8 mouse cellular contexts compared by ENCODE assay signal in the genomic region with DNA sequence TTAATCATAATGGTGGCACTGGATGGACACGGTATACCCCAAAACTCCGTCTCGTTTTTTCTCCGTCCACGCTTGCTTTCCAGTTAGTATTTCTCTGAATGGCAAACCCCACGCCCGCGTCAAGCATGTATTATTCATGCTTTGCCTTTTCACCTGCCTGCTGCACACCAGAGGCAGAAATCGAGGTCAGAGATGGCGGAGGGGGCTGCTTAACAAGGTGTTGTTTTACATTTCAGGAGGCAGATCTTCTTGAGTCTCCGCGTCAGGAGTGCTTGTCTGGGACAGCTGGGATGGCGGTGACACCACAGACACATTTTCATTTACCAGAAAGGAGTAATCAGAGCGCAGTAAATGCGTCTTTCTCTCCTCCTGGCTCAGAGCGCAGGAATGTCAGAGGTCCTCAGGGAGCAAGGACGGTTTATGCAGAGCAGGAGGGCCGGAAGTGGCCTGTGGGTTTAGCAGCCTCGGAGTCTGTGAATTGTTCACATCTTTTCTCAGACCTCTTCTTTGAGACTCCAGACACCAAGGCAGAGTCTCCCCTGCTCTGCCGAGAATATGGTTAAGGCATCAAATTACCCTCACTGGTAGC.
DNase-seq lines count a peak whose midpoint lies in the region; ATAC-seq and TF ChIP-seq lines count a peak whose summit lies in the region.

No protein-coding gene starts in this region.

- WGBS in liver, postnatal 0 days (ENCODE audit: insufficient replicate concordance), result 67% methylated on average over 20 of the region's 20 CpGs
- WGBS in liver, embryonic 11.5 days, result 65% methylated on average over 20 of the region's 20 CpGs
- WGBS in limb, embryonic 12.5 days, result 35% methylated on average over 20 of the region's 20 CpGs
- 78% methylated on average over 20 of the region's 20 CpGs for WGBS in forebrain, embryonic 14.5 days

- H3K27me3 ChIP-seq in liver, postnatal 0 days (ENCODE audit: insufficient read depth, low read length), result no peaks in the 10 kb centered on the region
- H3K27me3 ChIP-seq in liver, embryonic 11.5 days (replicated peaks; ENCODE audit: control insufficient read depth, insufficient read depth, low read length), result no peaks in the 10 kb centered on the region
- no peaks in the 10 kb centered on the region for H3K27me3 ChIP-seq in limb, embryonic 12.5 days
- no peaks in the 10 kb centered on the region for H3K27me3 ChIP-seq in forebrain, embryonic 14.5 days (replicated peaks; ENCODE audit: control insufficient read depth, insufficient read depth, low read length)

- no peaks in the 10 kb centered on the region for H3K36me3 ChIP-seq in liver, postnatal 0 days (replicated peaks; ENCODE audit: insufficient read depth, low read length)
- no peaks in the 10 kb centered on the region for H3K36me3 ChIP-seq in liver, embryonic 11.5 days (ENCODE audit: control insufficient read depth, insufficient read depth, low read length)
- H3K36me3 ChIP-seq in limb, embryonic 12.5 days, result peaks cover 8% of the 10 kb centered on the region; the same call in 1 of the 2 replicates
- no peaks in the 10 kb centered on the region for H3K36me3 ChIP-seq in forebrain, embryonic 14.5 days (ENCODE audit: control insufficient read depth, insufficient read depth, low read length)

- TF ChIP-seq CTCF in liver, postnatal 0 days (IDR thresholded peaks at IDR 0.05; ENCODE audit: low read depth), result no peak

- H3K9ac ChIP-seq in liver, postnatal 0 days (replicated peaks), result no peak overlapping the region
- no peak overlapping the region for H3K9ac ChIP-seq in liver, embryonic 11.5 days (ENCODE audit: low read depth, low read length)
- H3K9ac ChIP-seq in limb, embryonic 12.5 days (replicated peaks), result no peak overlapping the region
- no peak overlapping the region for H3K9ac ChIP-seq in forebrain, embryonic 14.5 days (ENCODE audit: low read length)

- ATAC-seq in liver, postnatal 0 days, result no peak
- no peak for ATAC-seq in liver, embryonic 11.5 days (replicated peaks; ENCODE audit: low FRiP score)
- peak; percentile 80 for ATAC-seq in limb, embryonic 12.5 days (ENCODE audit: insufficient number of reproducible peaks, insufficient read depth, low FRiP score, low TSS enrichment, low read depth)
- no peak for ATAC-seq in forebrain, embryonic 14.5 days

- H3K4me1 ChIP-seq in liver, postnatal 0 days (ENCODE audit: insufficient read depth), result no peaks in the 10 kb centered on the region
- no peaks in the 10 kb centered on the region for H3K4me1 ChIP-seq in liver, embryonic 11.5 days (replicated peaks; ENCODE audit: control insufficient read depth, insufficient read depth, low read length)
- H3K4me1 ChIP-seq in limb, embryonic 12.5 days (replicated peaks), result peaks cover 31% of the 10 kb centered on the region
- no peaks in the 10 kb centered on the region for H3K4me1 ChIP-seq in forebrain, embryonic 14.5 days (ENCODE audit: control insufficient read depth, insufficient read depth, low read length)

- H3K27ac ChIP-seq in liver, postnatal 0 days (ENCODE audit: low read depth), result no peak overlapping the region
- H3K27ac ChIP-seq in liver, embryonic 11.5 days (ENCODE audit: low read depth, low read length), result no peak overlapping the region
- peak overlapping the region; percentile 83 for H3K27ac ChIP-seq in limb, embryonic 12.5 days
- no peak overlapping the region for H3K27ac ChIP-seq in forebrain, embryonic 14.5 days (ENCODE audit: low read depth, low read length)

- H3K4me2 ChIP-seq in liver, postnatal 0 days (ENCODE audit: low read depth, low read length), result peak overlapping the region; percentile 29; the same call in 1 of the 2 replicates
- H3K4me2 ChIP-seq in liver, embryonic 11.5 days, result no peak overlapping the region
- peak overlapping the region; percentile 48 for H3K4me2 ChIP-seq in limb, embryonic 12.5 days
- no peak overlapping the region for H3K4me2 ChIP-seq in forebrain, embryonic 14.5 days (ENCODE audit: low read length)

- no peak for TF ChIP-seq EP300 in liver, postnatal 0 days (IDR thresholded peaks at IDR 0.05; ENCODE audit: low read depth)

- DNase-seq in liver, postnatal 0 days, result no peak
- DNase-seq in liver, embryonic 11.5 days (ENCODE audit: low spot score), result no peak
- peak; percentile 36 to 37 for DNase-seq in heart, postnatal 10 days
- peak; percentile 59 for DNase-seq in thymus, postnatal 25 days
- no peak for DNase-seq in layer of hippocampus, postnatal 10 days (ENCODE audit: low spot score in 2 of 2)
- no peak for DNase-seq in right cerebral cortex, postnatal 14 days
- no peak for DNase-seq in forebrain, embryonic 14.5 days (ENCODE audit: low spot score)

- H3K4me3 ChIP-seq in liver, postnatal 0 days (ENCODE audit: low read depth, low read length), result no peak overlapping the region
- H3K4me3 ChIP-seq in liver, embryonic 11.5 days (ENCODE audit: low read depth, low read length), result no peak overlapping the region
- H3K4me3 ChIP-seq in limb, embryonic 12.5 days (replicated peaks), result 0 out of 2 replicates have a peak overlapping the region, but pooled peaks have one; percentile 3
- no peak overlapping the region for H3K4me3 ChIP-seq in forebrain, embryonic 14.5 days (ENCODE audit: low read depth, low read length)

- H3K9me3 ChIP-seq in liver, postnatal 0 days (ENCODE audit: low read length), result no peaks in the 10 kb centered on the region
- H3K9me3 ChIP-seq in liver, embryonic 11.5 days (ENCODE audit: control insufficient read depth, low read length), result no peaks in the 10 kb centered on the region
- H3K9me3 ChIP-seq in limb, embryonic 12.5 days, result no peaks in the 10 kb centered on the region
- no peaks in the 10 kb centered on the region for H3K9me3 ChIP-seq in forebrain, embryonic 14.5 days (replicated peaks; ENCODE audit: control insufficient read depth, low read length)

- intact Hi-C loops in heart, postnatal 10 days (cut with DNase I), result no loop called here

Comparison
In these comparisons a context has a peak if more than half of its experiments do, and no peak if none do; other contexts are left out.
1. H3K4me2 ChIP-seq: peak in liver, postnatal 0 days (single experiment) and limb, embryonic 12.5 days (single experiment); none in liver, embryonic 11.5 days (single experiment) and forebrain, embryonic 14.5 days (single experiment).
2. DNase-seq: peak in heart, postnatal 10 days (2 of 2) and thymus, postnatal 25 days (single experiment); none in liver, postnatal 0 days (single experiment), liver, embryonic 11.5 days (single experiment), layer of hippocampus, postnatal 10 days (0 of 2), right cerebral cortex, postnatal 14 days (single experiment) and forebrain, embryonic 14.5 days (single experiment).